Mouse (Mus musculus) ES-E14 (cell line): Measurements from ENCODE around the gene Brd4.

ENCODE experiments used
- HCFC1 ChIP-seq: IDR thresholded peaks from 2 replicates; pipeline ENCODE4 v1.6.1; 2012; ENCODE audit warnings: low read length, inconsistent platforms, borderline replicate concordance; ENCODE audit not compliant: insufficient read depth
- MAFK ChIP-seq: IDR thresholded peaks from 2 replicates; pipeline ENCODE4 v1.6.1; 2014; ENCODE audit warnings: mild to moderate bottlenecking, low read depth, low read length, inconsistent platforms; ENCODE audit not compliant: insufficient read depth
- ZNF384 ChIP-seq: IDR thresholded peaks from 2 replicates; pipeline ENCODE4 v1.6.1; 2012; ENCODE audit warnings: low read depth, low read length, inconsistent platforms

- peak; percentile 41 for TF ChIP-seq HCFC1
- no peak for TF ChIP-seq MAFK
- TF ChIP-seq ZNF384: no peak
Observed at GRCm38 (mm10) chr17:32320597-32321389, 36.3 kb upstream of the Brd4 start, which contains the start of gene Akap8.
